ENCODE assay signal across 21 mouse cellular contexts in the genomic region with DNA sequence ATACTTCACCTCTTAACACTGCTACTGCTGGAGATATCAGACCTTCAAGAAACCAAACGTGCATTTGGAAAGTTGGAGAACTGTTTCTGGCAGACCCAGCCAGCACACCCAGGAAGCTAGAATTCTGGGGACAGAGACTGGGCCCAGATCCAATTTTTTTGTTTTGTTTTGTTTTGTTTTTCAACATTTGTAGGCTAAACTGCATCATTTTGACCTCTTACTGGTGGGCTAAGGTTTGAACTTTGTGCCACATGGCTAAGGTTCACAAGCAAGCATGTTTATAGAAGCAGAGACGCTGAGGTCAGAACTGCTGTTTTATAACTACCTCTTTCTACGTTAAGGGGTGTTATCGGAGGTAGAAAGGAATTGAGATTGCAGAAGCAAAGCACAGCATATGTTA. TPM values are rescaled to one million over a fixed set of nuclear protein-coding genes. Genes with fewer than 3 reads are reported as not detected.
A peak's percentile ranks its signal among the peaks of the same experiment; 100 is the strongest.
DNase-seq lines count a peak whose midpoint lies in the region; ATAC-seq and TF ChIP-seq lines count a peak whose summit lies in the region.
"Had no signal": no experiment of that assay in that cellular context is flagged by ENCODE, and none has a peak within 500 bp of the region (broad histone marks: within the 10 kb centered on the region; RNA-seq: fewer than 3 reads in every experiment).

No protein-coding gene starts in this region.

- no peaks in the 10 kb centered on the region for H3K36me3 ChIP-seq in kidney, embryonic 14.5 days (ENCODE audit: control insufficient read depth, insufficient read depth, low read length)
- no peaks in the 10 kb centered on the region for H3K36me3 ChIP-seq in liver, adult 2 months (ENCODE audit: control insufficient read depth, insufficient read depth, low read length)
- H3K36me3 ChIP-seq in midbrain, embryonic 10.5 days: no peaks in the 10 kb centered on the region
- H3K36me3 ChIP-seq in midbrain, postnatal 0 days (ENCODE audit: insufficient read depth, low read length): no peaks in the 10 kb centered on the region
- no peaks in the 10 kb centered on the region for H3K36me3 ChIP-seq in forebrain, embryonic 12.5 days (replicated peaks)
- H3K36me3 ChIP-seq: embryonic facial prominence, embryonic 15.5 days; forebrain, embryonic 10.5 days; forebrain, embryonic 15.5 days; heart, embryonic 10.5 days; hindbrain, embryonic 13.5 days had no signal

- H3K4me2 ChIP-seq in kidney, embryonic 14.5 days (replicated peaks; ENCODE audit: low read depth, low read length): no peak overlapping the region
- H3K4me2 ChIP-seq in midbrain, postnatal 0 days (ENCODE audit: low read depth, low read length, poor library complexity, severe bottlenecking): no peak overlapping the region
- H3K4me2 ChIP-seq in forebrain, embryonic 12.5 days: no peak overlapping the region
- H3K4me2 ChIP-seq: embryonic facial prominence, embryonic 15.5 days; forebrain, embryonic 15.5 days; hindbrain, embryonic 13.5 days had no signal

- no peak overlapping the region for H3K27ac ChIP-seq in kidney, embryonic 14.5 days (ENCODE audit: low read depth, low read length)
- H3K27ac ChIP-seq in liver, adult 2 months (replicated peaks; ENCODE audit: insufficient read depth, low read depth, low read length): no peak overlapping the region
- peak overlapping the region; percentile 35; the same call in 1 of the 2 replicates for H3K27ac ChIP-seq in midbrain, embryonic 10.5 days (replicated peaks)
- no peak overlapping the region for H3K27ac ChIP-seq in midbrain, postnatal 0 days (ENCODE audit: low read depth, low read length)
- no peak overlapping the region for H3K27ac ChIP-seq in forebrain, embryonic 12.5 days
- H3K27ac ChIP-seq: embryonic facial prominence, embryonic 15.5 days; forebrain, embryonic 15.5 days; heart, embryonic 10.5 days; hindbrain, embryonic 13.5 days had no signal

- WGBS in kidney, embryonic 14.5 days: 50% methylated on average over 4 of the region's 4 CpGs
- WGBS in liver, adult 2 months: 18% methylated on average over 4 of the region's 4 CpGs
- 89% methylated on average over 4 of the region's 4 CpGs for WGBS in midbrain, embryonic 10.5 days
- 79% methylated on average over 4 of the region's 4 CpGs for WGBS in midbrain, postnatal 0 days
- 88% methylated on average over 4 of the region's 4 CpGs for WGBS in forebrain, embryonic 12.5 days

- 0 out of 2 replicates have a peak, but pooled peaks cover 3% of the 10 kb centered on the region for H3K4me1 ChIP-seq in kidney, embryonic 14.5 days (ENCODE audit: control insufficient read depth, insufficient read depth, low read length)
- peaks cover 6% of the 10 kb centered on the region for H3K4me1 ChIP-seq in liver, adult 2 months (ENCODE audit: control insufficient read depth, insufficient read depth, low read length)
- peaks cover 42% of the 10 kb centered on the region for H3K4me1 ChIP-seq in midbrain, embryonic 10.5 days
- no peaks in the 10 kb centered on the region for H3K4me1 ChIP-seq in midbrain, postnatal 0 days (ENCODE audit: insufficient read depth, low read length)
- peaks cover 25% of the 10 kb centered on the region for H3K4me1 ChIP-seq in forebrain, embryonic 12.5 days
- H3K4me1 ChIP-seq: embryonic facial prominence, embryonic 15.5 days had no signal

- peak; percentile 21 to 56 for DNase-seq in kidney, adult 8-10 months
- DNase-seq in liver, adult 2 months (ENCODE audit: extremely low read depth, low read depth, low spot score): peak; percentile 75
- no peak for DNase-seq in liver
- no peak for DNase-seq in midbrain, embryonic 10.5 days (ENCODE audit: low spot score)
- no peak for DNase-seq in midbrain, postnatal 0 days (ENCODE audit: low spot score)
- DNase-seq: adrenal gland, postnatal 10 days; cerebellum, adult 11 months; cerebellum, adult 8-10 months; cerebellum, postnatal 14 days; embryo, embryonic 11 days; gastrocnemius, postnatal 36 days; heart, adult 18-20 months; heart, postnatal 10 days had no signal

- ATAC-seq in kidney, embryonic 14.5 days (ENCODE audit: low FRiP score, low TSS enrichment): no peak
- no peak for ATAC-seq in midbrain, postnatal 0 days (ENCODE audit: low FRiP score)
- no peak for ATAC-seq in forebrain, embryonic 12.5 days (ENCODE audit: low FRiP score)
- ATAC-seq: forebrain, embryonic 15.5 days had no signal

- TF ChIP-seq CTCF in liver, adult 2 months (IDR thresholded peaks at IDR 0.05; ENCODE audit: low read depth, low read length): no peak
- no peak for TF ChIP-seq CTCF in midbrain, postnatal 0 days (IDR thresholded peaks at IDR 0.05)

- no peaks in the 10 kb centered on the region for H3K27me3 ChIP-seq in kidney, embryonic 14.5 days (ENCODE audit: control insufficient read depth, insufficient read depth, low read length)
- H3K27me3 ChIP-seq in liver, adult 2 months (ENCODE audit: control insufficient read depth, insufficient read depth, low read length): no peaks in the 10 kb centered on the region
- H3K27me3 ChIP-seq in midbrain, embryonic 10.5 days (ENCODE audit: low read depth, poor library complexity, severe bottlenecking): peaks cover 7% of the 10 kb centered on the region; the same call in 1 of the 2 replicates
- no peaks in the 10 kb centered on the region for H3K27me3 ChIP-seq in midbrain, postnatal 0 days (ENCODE audit: insufficient read depth, low read length)
- H3K27me3 ChIP-seq in forebrain, embryonic 12.5 days: no peaks in the 10 kb centered on the region
- H3K27me3 ChIP-seq: embryonic facial prominence, embryonic 15.5 days; forebrain, embryonic 15.5 days; hindbrain, embryonic 13.5 days had no signal

- no peak overlapping the region for H3K9ac ChIP-seq in kidney, embryonic 14.5 days (ENCODE audit: low read depth, low read length)
- H3K9ac ChIP-seq in liver, adult 2 months (ENCODE audit: low read depth, low read length): no peak overlapping the region
- H3K9ac ChIP-seq in midbrain, postnatal 0 days (replicated peaks; ENCODE audit: low read length, poor library complexity, severe bottlenecking): no peak overlapping the region
- H3K9ac ChIP-seq in forebrain, embryonic 12.5 days: no peak overlapping the region
- H3K9ac ChIP-seq: embryonic facial prominence, embryonic 15.5 days; forebrain, embryonic 15.5 days; hindbrain, embryonic 13.5 days had no signal

- no peaks in the 10 kb centered on the region for H3K79me2 ChIP-seq in liver, adult 2 months (ENCODE audit: control insufficient read depth, insufficient read depth, low read length)

- H3K4me3 ChIP-seq in kidney, embryonic 14.5 days (ENCODE audit: low read length): no peak overlapping the region
- H3K4me3 ChIP-seq in liver, adult 2 months (ENCODE audit: insufficient read depth, low read depth, low read length): no peak overlapping the region
- H3K4me3 ChIP-seq in midbrain, embryonic 10.5 days: no peak overlapping the region
- H3K4me3 ChIP-seq in midbrain, postnatal 0 days (ENCODE audit: low read depth, low read length): no peak overlapping the region
- H3K4me3 ChIP-seq in forebrain, embryonic 12.5 days (replicated peaks): no peak overlapping the region
- H3K4me3 ChIP-seq: embryonic facial prominence, embryonic 15.5 days; erythroblast, embryonic 14.5 days; forebrain, embryonic 10.5 days; forebrain, embryonic 15.5 days; heart, embryonic 10.5 days; hindbrain, embryonic 13.5 days had no signal

- no peak for TF ChIP-seq POLR2A in liver, adult 2 months (IDR thresholded peaks at IDR 0.05; ENCODE audit: extremely low read depth, insufficient read depth, low read length)

- H3K9me3 ChIP-seq in kidney, embryonic 14.5 days (ENCODE audit: control insufficient read depth, low read length): no peaks in the 10 kb centered on the region
- H3K9me3 ChIP-seq in midbrain, embryonic 10.5 days (replicated peaks): no peaks in the 10 kb centered on the region
- no peaks in the 10 kb centered on the region for H3K9me3 ChIP-seq in midbrain, postnatal 0 days (ENCODE audit: low read length)
- no peaks in the 10 kb centered on the region for H3K9me3 ChIP-seq in forebrain, embryonic 12.5 days
- H3K9me3 ChIP-seq: embryonic facial prominence, embryonic 15.5 days; forebrain, embryonic 10.5 days; forebrain, embryonic 15.5 days; heart, embryonic 10.5 days; hindbrain, embryonic 13.5 days had no signal

RNA-seq across cellular contexts. Expression of gene Ralgapa2, which starts 39.7 kb away (rescaled TPM):
- polyA plus RNA-seq in kidney, embryonic 14.5 days (2014; fragmentation: Nextera tagmentation; extraction: Ambion mirVana): 5.8 and 8.5 TPM in 2 replicates
- total RNA-seq in liver, adult 2 months (2014; rRNA removed): 54.2 and 58.0 TPM in 2 replicates
- polyA plus RNA-seq in liver, adult 2 months (2012; rRNA removed): 9.4 and 12.4 TPM in 2 replicates
- 9.7 and 10.6 TPM in 2 replicates for polyA plus RNA-seq in midbrain, embryonic 10.5 days (2016; fragmentation: Nextera tagmentation; extraction: Ambion mirVana)
- total RNA-seq in midbrain, postnatal 0 days (2014; rRNA removed): 26.5 and 35.0 TPM in 2 replicates
- polyA plus RNA-seq in midbrain, postnatal 0 days (2015; fragmentation: Nextera tagmentation; extraction: Ambion mirVana): 6.1 and 8.5 TPM in 2 replicates
- 15.2 and 17.0 TPM in 2 replicates for polyA plus RNA-seq in forebrain, embryonic 12.5 days (2016; fragmentation: Nextera tagmentation; extraction: Ambion mirVana)

Comparison
In these comparisons a context has a peak if more than half of its experiments do, and no peak if none do; other contexts are left out.
1. DNase-seq: peak in kidney, adult 8-10 months (2 of 2) and liver, adult 2 months (single experiment); none in liver (single experiment), midbrain, embryonic 10.5 days (single experiment) and midbrain, postnatal 0 days (single experiment).